Mouse (Mus musculus): ENCODE measurements around the gene OR5BS1P.

DNA sequence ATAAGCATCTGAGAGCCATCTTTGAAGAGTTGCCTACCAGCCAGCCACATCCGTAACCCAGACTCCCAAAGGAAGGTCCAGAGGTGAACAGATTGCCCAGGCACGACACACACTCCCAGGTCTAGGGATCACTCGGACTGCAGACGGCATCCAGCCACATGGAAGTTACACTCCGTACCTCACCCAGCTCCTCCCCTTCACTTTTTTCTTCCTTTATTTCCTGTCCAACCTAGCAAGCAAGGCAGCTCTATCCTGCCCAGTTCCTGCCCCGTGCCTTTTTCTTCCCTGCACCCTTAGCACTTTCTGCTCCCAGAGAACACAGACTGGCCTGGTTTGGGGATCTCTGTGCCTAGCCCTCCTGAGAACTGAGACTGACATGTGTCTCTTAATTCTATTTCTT is 44.9 kb upstream of the OR5BS1P start:
- TF ChIP-seq CTCF (IDR thresholded peaks at IDR 0.05; ENCODE audit: low read depth) (no peak), EP300 (optimal IDR thresholded peaks at IDR 0.05) (no peak)

Data from stomach, postnatal 0 days (tissue).